Comparison of ENCODE assay signal across 11 mouse cellular contexts in the genomic region with DNA sequence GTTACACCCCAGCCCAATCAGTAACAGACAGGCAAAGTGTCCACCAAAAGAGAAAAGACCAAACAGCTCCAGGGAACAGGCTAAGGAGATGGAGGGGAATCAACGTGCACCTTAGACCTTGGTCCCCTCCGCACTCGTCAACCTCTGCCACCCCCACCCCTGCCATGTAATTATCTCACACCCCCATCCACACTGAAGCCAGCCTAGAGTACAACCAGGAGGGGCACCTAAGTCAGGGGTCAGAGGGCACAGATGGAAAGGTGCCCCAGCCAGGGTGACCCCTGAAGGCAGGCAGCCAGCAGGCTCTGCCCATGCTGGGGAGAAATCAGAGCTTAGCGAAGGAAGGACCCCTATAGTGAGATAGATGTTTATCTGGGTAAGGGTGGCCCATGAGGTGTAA. TPM values are rescaled to one million over a fixed set of nuclear protein-coding genes. Genes with fewer than 3 reads are reported as not detected.
DNase-seq lines count a peak whose midpoint lies in the region; ATAC-seq and TF ChIP-seq lines count a peak whose summit lies in the region.
"Had no signal": no experiment of that assay in that cellular context is flagged by ENCODE, and none has a peak within 500 bp of the region (broad histone marks: within the 10 kb centered on the region; RNA-seq: fewer than 3 reads in every experiment).

No protein-coding gene starts in this region.

- no peaks in the 10 kb centered on the region for H3K9me3 ChIP-seq in kidney, postnatal 0 days (replicated peaks; ENCODE audit: low read length)
- no peaks in the 10 kb centered on the region for H3K9me3 ChIP-seq in embryonic facial prominence, embryonic 14.5 days (ENCODE audit: control insufficient read depth, low read length)
- H3K9me3 ChIP-seq in liver, embryonic 11.5 days (ENCODE audit: control insufficient read depth, low read length): no peaks in the 10 kb centered on the region

- no peak overlapping the region for H3K4me2 ChIP-seq in kidney, postnatal 0 days (ENCODE audit: low read length)
- H3K4me2 ChIP-seq in embryonic facial prominence, embryonic 14.5 days (ENCODE audit: low read depth, low read length): no peak overlapping the region
- no peak overlapping the region for H3K4me2 ChIP-seq in liver, embryonic 11.5 days

- H3K27me3 ChIP-seq in kidney, postnatal 0 days (ENCODE audit: insufficient read depth, low read length): no peaks in the 10 kb centered on the region
- no peaks in the 10 kb centered on the region for H3K27me3 ChIP-seq in embryonic facial prominence, embryonic 14.5 days (replicated peaks; ENCODE audit: control insufficient read depth, insufficient read depth, low read length)
- no peaks in the 10 kb centered on the region for H3K27me3 ChIP-seq in liver, embryonic 11.5 days (replicated peaks; ENCODE audit: control insufficient read depth, insufficient read depth, low read length)
- H3K27me3 ChIP-seq: Patski had no signal

- 0 out of 2 replicates have a peak, but pooled peaks have one; percentile 2 for ATAC-seq in kidney, postnatal 0 days (replicated peaks; ENCODE audit: low FRiP score, low read depth)
- ATAC-seq in embryonic facial prominence, embryonic 14.5 days (ENCODE audit: low read depth): no peak
- no peak for ATAC-seq in liver, embryonic 11.5 days (replicated peaks; ENCODE audit: low FRiP score)
- ATAC-seq: Patski had no signal

- peaks cover 31% of the 10 kb centered on the region for H3K4me1 ChIP-seq in kidney, postnatal 0 days (replicated peaks; ENCODE audit: insufficient read depth, low read length)
- H3K4me1 ChIP-seq in embryonic facial prominence, embryonic 14.5 days (ENCODE audit: control insufficient read depth, insufficient read depth, low read length): peaks cover 25% of the 10 kb centered on the region
- peaks cover 30% of the 10 kb centered on the region for H3K4me1 ChIP-seq in liver, embryonic 11.5 days (replicated peaks; ENCODE audit: control insufficient read depth, insufficient read depth, low read length)

- TF ChIP-seq CTCF in kidney, postnatal 0 days (IDR thresholded peaks at IDR 0.05; ENCODE audit: low read depth): no peak

- no peak overlapping the region for H3K9ac ChIP-seq in kidney, postnatal 0 days (ENCODE audit: low read depth, low read length)
- H3K9ac ChIP-seq in embryonic facial prominence, embryonic 14.5 days (ENCODE audit: low read depth, low read length): peak overlapping the region; percentile 27; the same call in 1 of the 2 replicates
- no peak overlapping the region for H3K9ac ChIP-seq in liver, embryonic 11.5 days (ENCODE audit: low read depth, low read length)

- no peak overlapping the region for H3K4me3 ChIP-seq in kidney, postnatal 0 days (replicated peaks; ENCODE audit: low read depth, low read length)
- no peak overlapping the region for H3K4me3 ChIP-seq in embryonic facial prominence, embryonic 14.5 days (ENCODE audit: low read depth, low read length)
- no peak overlapping the region for H3K4me3 ChIP-seq in liver, embryonic 11.5 days (ENCODE audit: low read depth, low read length)

- DNase-seq in kidney, postnatal 0 days (ENCODE audit: low spot score): no peak
- DNase-seq in kidney, adult 11 months: no peak
- DNase-seq in cerebellum, adult 9-11 months: peak; percentile 23
- no peak for DNase-seq in embryonic facial prominence, embryonic 14.5 days (ENCODE audit: low spot score)
- peak; percentile 26 for DNase-seq in liver, embryonic 11.5 days (ENCODE audit: low spot score)
- DNase-seq in urinary bladder, adult 18-20 months (ENCODE audit: low spot score in 2 of 2): no peak
- DNase-seq in adrenal gland, postnatal 25 days: no peak

- 51% methylated on average over 4 of the region's 4 CpGs for WGBS in kidney, postnatal 0 days
- 46% methylated on average over 4 of the region's 4 CpGs for WGBS in embryonic facial prominence, embryonic 14.5 days
- WGBS in liver, embryonic 11.5 days: 73% methylated on average over 4 of the region's 4 CpGs

- H3K27ac ChIP-seq in kidney, postnatal 0 days: peak overlapping the region; percentile 51; the same call in 1 of the 2 replicates
- H3K27ac ChIP-seq in embryonic facial prominence, embryonic 14.5 days (replicated peaks; ENCODE audit: low read depth, low read length): peak overlapping the region; percentile 50
- no peak overlapping the region for H3K27ac ChIP-seq in liver, embryonic 11.5 days (ENCODE audit: low read depth, low read length)

- peaks cover 4% of the 10 kb centered on the region; the same call in 1 of the 2 replicates for H3K36me3 ChIP-seq in kidney, postnatal 0 days (ENCODE audit: insufficient read depth, low read length)
- H3K36me3 ChIP-seq in embryonic facial prominence, embryonic 14.5 days (ENCODE audit: control insufficient read depth, insufficient read depth, low read length): peaks cover 29% of the 10 kb centered on the region
- peaks cover 6% of the 10 kb centered on the region; the same call in 1 of the 2 replicates for H3K36me3 ChIP-seq in liver, embryonic 11.5 days (ENCODE audit: control insufficient read depth, insufficient read depth, low read length)

RNA-seq across cellular contexts. Expression of gene Ndufb7, which starts 10.4 kb away (rescaled TPM):
- 502 and 515 TPM in 2 replicates for polyA plus RNA-seq in kidney, postnatal 0 days (2015; fragmentation: Nextera tagmentation; extraction: Ambion mirVana)
- 315 and 324 TPM in 2 replicates for polyA plus RNA-seq in embryonic facial prominence, embryonic 14.5 days (2014; fragmentation: Nextera tagmentation; extraction: Ambion mirVana)
- polyA plus RNA-seq in liver, embryonic 11.5 days (2014; fragmentation: Nextera tagmentation; extraction: Ambion mirVana): 321 and 354 TPM in 2 replicates
- 223 and 229 TPM in 2 replicates for total RNA-seq in adrenal gland, postnatal 25 days (2021)

RNA-seq across cellular contexts. Expression of gene Tecr, which starts 30.9 kb away (rescaled TPM):
- polyA plus RNA-seq in kidney, postnatal 0 days (2015; fragmentation: Nextera tagmentation; extraction: Ambion mirVana): 560 and 574 TPM in 2 replicates
- 497 and 529 TPM in 2 replicates for polyA plus RNA-seq in embryonic facial prominence, embryonic 14.5 days (2014; fragmentation: Nextera tagmentation; extraction: Ambion mirVana)
- 468 and 475 TPM in 2 replicates for polyA plus RNA-seq in liver, embryonic 11.5 days (2014; fragmentation: Nextera tagmentation; extraction: Ambion mirVana)
- total RNA-seq in adrenal gland, postnatal 25 days (2021): 582 and 661 TPM in 2 replicates

RNA-seq across cellular contexts. Expression of gene Dnajb1, which starts 31.1 kb away (rescaled TPM):
- polyA plus RNA-seq in kidney, postnatal 0 days (2015; fragmentation: Nextera tagmentation; extraction: Ambion mirVana): 30.2 and 35.3 TPM in 2 replicates
- polyA plus RNA-seq in embryonic facial prominence, embryonic 14.5 days (2014; fragmentation: Nextera tagmentation; extraction: Ambion mirVana): 47.2 and 47.5 TPM in 2 replicates
- polyA plus RNA-seq in liver, embryonic 11.5 days (2014; fragmentation: Nextera tagmentation; extraction: Ambion mirVana): 75.9 and 77.1 TPM in 2 replicates
- total RNA-seq in adrenal gland, postnatal 25 days (2021): 27.7 and 28.0 TPM in 2 replicates

RNA-seq across cellular contexts. Expression of gene Olfr370, which starts 41.3 kb away (rescaled TPM):
- not detected in 2 replicates for polyA plus RNA-seq in kidney, postnatal 0 days (2015; fragmentation: Nextera tagmentation; extraction: Ambion mirVana)
- polyA plus RNA-seq in embryonic facial prominence, embryonic 14.5 days (2014; fragmentation: Nextera tagmentation; extraction: Ambion mirVana): 0.16 and 0.19 TPM in 2 replicates
- polyA plus RNA-seq in liver, embryonic 11.5 days (2014; fragmentation: Nextera tagmentation; extraction: Ambion mirVana): not detected in 2 replicates
- total RNA-seq in adrenal gland, postnatal 25 days (2021): not detected in 2 replicates
- total RNA-seq: common myeloid progenitor, adult 5-6 weeks; heart, adult 18-20 months; left cerebral cortex, postnatal 25 days had no signal

Comparison
In these comparisons a context has a peak if more than half of its experiments do, and no peak if none do; other contexts are left out.
1. DNase-seq: peak in cerebellum, adult 9-11 months (single experiment) and liver, embryonic 11.5 days (single experiment); none in kidney, postnatal 0 days (single experiment), kidney, adult 11 months (single experiment), embryonic facial prominence, embryonic 14.5 days (single experiment), urinary bladder, adult 18-20 months (0 of 2) and adrenal gland, postnatal 25 days (single experiment).